Mouse (Mus musculus) embryo, embryonic 11.5 days (tissue): ENCODE results near the gene Coa3.

Source experiments
- DNase-seq: peaks from one replicate; pipeline ENCODE4 v3.0.0-alpha.2; 2012; ENCODE audit warnings: low read depth, low spot score

The Coa3 gene

GRCm38 (mm10) chr11:101252941-101253340 lies 26.0 kb downstream of the Coa3 start:
- DNase-seq: no peak

GRCm38 (mm10) chr11:101251031-101251430 lies 27.9 kb downstream of the Coa3 start:
- no peak for DNase-seq

GRCm38 (mm10) chr11:101248258-101248994 lies 30.5 kb downstream of the Coa3 start:
- no peak for DNase-seq

GRCm38 (mm10) chr11:101247521-101248030 lies 31.3 kb downstream of the Coa3 start:
- DNase-seq: no peak

GRCm38 (mm10) chr11:101246702-101247012 lies 32.3 kb downstream of the Coa3 start:
- DNase-seq: no peak

- DNase-seq: no peak
These were observed 32.8 kb downstream of the Coa3 start, which contains the start of gene Ramp2 for GRCm38 (mm10) chr11:101245855-101246701. Gene Ramp2, plus strand, starts transcription at chr11:101246028.

- no peak for DNase-seq
These were observed 33.8 kb downstream of the Coa3 start for GRCm38 (mm10) chr11:101245071-101245470.

- no peak for DNase-seq
These were observed 40.8 kb downstream of the Coa3 start for GRCm38 (mm10) chr11:101238071-101238647.

- no peak for DNase-seq
These were observed 42.1 kb downstream of the Coa3 start for GRCm38 (mm10) chr11:101236782-101237181.

- no peak for DNase-seq
These were observed 43.5 kb downstream of the Coa3 start for GRCm38 (mm10) chr11:101235429-101235828.

GRCm38 (mm10) chr11:101234124-101234523 lies 44.8 kb downstream of the Coa3 start:
- no peak for DNase-seq

- no peak for DNase-seq
These were observed 45.7 kb downstream of the Coa3 start for GRCm38 (mm10) chr11:101233240-101233639.

GRCm38 (mm10) chr11:101232010-101232839 lies 46.7 kb downstream of the Coa3 start:
- DNase-seq: no peak

GRCm38 (mm10) chr11:101230991-101231871 lies 47.7 kb downstream of the Coa3 start:
- DNase-seq: no peak

GRCm38 (mm10) chr11:101230526-101230925 lies 48.4 kb downstream of the Coa3 start:
- DNase-seq: no peak

- no peak for DNase-seq
These were observed 48.8 kb downstream of the Coa3 start for GRCm38 (mm10) chr11:101230061-101230511.

GRCm38 (mm10) chr11:101229361-101229900 lies 49.5 kb downstream of the Coa3 start:
- no peak for DNase-seq
